Mouse (Mus musculus) midbrain, postnatal 0 days (tissue): ENCODE results near the gene Gm37419. TPM values are rescaled to one million over a fixed set of nuclear protein-coding genes. Genes with fewer than 3 reads are reported as not detected.

Source experiments
- ATAC-seq: fragments of 200-750 bp; cut with Nextera tagmentation; 2 replicates; pipeline ENCODE4 v1.8.0; 2017; ENCODE audit warnings: moderate number of reproducible peaks, mild to moderate bottlenecking, moderate TSS enrichment, moderate library complexity; ENCODE audit not compliant: low FRiP score
- DNase-seq: peaks from one replicate; pipeline ENCODE4 v3.0.0-alpha.2; 2015; ENCODE audit warnings: low spot score
- H3K27ac ChIP-seq: fragments of 300-500 bp; sonication (generic); 2 replicates; pipeline ENCODE4 v1.5.1; 2014; ENCODE audit warnings: low read depth, mild to moderate bottlenecking, low read length, mixed read lengths
- H3K27me3 ChIP-seq: fragments of 300-500 bp; sonication (generic); 2 replicates; pipeline ENCODE4 v1.6.1; 2014; ENCODE audit warnings: low read length, control low read depth, mixed read lengths; ENCODE audit not compliant: insufficient read depth
- H3K36me3 ChIP-seq: fragments of 300-500 bp; sonication (generic); 2 replicates; pipeline ENCODE4 v1.6.1; 2014; ENCODE audit warnings: low read length, control low read depth, mixed read lengths; ENCODE audit not compliant: insufficient read depth
- H3K4me1 ChIP-seq: fragments of 300-500 bp; sonication (generic); 2 replicates; pipeline ENCODE4 v1.6.1; 2014; ENCODE audit warnings: mild to moderate bottlenecking, control low read depth, antibody characterized with exemption, low read length, mixed read lengths; ENCODE audit not compliant: insufficient read depth
- H3K4me2 ChIP-seq: fragments of 300-500 bp; sonication (generic); 2 replicates; pipeline ENCODE4 v1.6.1; 2014; ENCODE audit warnings: low read depth, mild to moderate bottlenecking, low read length, mixed read lengths; ENCODE audit not compliant: poor library complexity, severe bottlenecking
- H3K4me3 ChIP-seq: fragments of 300-500 bp; sonication (generic); 2 replicates; pipeline ENCODE4 v1.5.1; 2014; ENCODE audit warnings: low read depth, mild to moderate bottlenecking, low read length, moderate library complexity
- H3K9ac ChIP-seq: fragments of 300-500 bp; sonication (generic); replicated peaks from 2 replicates; pipeline ENCODE4 v1.6.1; 2014; ENCODE audit warnings: mild to moderate bottlenecking, low read length, moderate library complexity, mixed read lengths; ENCODE audit not compliant: poor library complexity, severe bottlenecking
- H3K9me3 ChIP-seq: fragments of 300-500 bp; sonication (generic); 2 replicates; pipeline ENCODE4 v1.6.1; 2016; ENCODE audit warnings: low read length, control low read depth
- CTCF ChIP-seq: IDR thresholded peaks from 2 replicates; pipeline ENCODE4 v1.5.1; 2016; ENCODE audit warnings: antibody characterized with exemption, mild to moderate bottlenecking
- WGBS: fragments of 180-500 bp; shearing (Covaris S2); extraction: QIAGEN DNeasy Blood & Tissue Kit; methylation state at CpG from one replicate; pipeline ENCODE4 v1.1.7; 2014; 5-methylcytosine and 5-hydroxymethylcytosine counted together
- polyA plus RNA-seq: library from polyadenylated mRNA; unstranded; fragments of >200 nt; fragmentation: Nextera tagmentation; extraction: Ambion mirVana; gene quantifications from 2 replicates; pipeline ENCODE4 v1.2.1, GENCODE M21; 2015
- total RNA-seq: library from RNA; depleted of rRNA; stranded (reverse); fragments of >200 nt; gene quantifications from 2 replicates; pipeline ENCODE4 v1.2.3, GENCODE M21; 2014

The Gm37419 gene
- total and polyA plus RNA-seq, 2 experiments from 2014 or later = not detected

DNA sequence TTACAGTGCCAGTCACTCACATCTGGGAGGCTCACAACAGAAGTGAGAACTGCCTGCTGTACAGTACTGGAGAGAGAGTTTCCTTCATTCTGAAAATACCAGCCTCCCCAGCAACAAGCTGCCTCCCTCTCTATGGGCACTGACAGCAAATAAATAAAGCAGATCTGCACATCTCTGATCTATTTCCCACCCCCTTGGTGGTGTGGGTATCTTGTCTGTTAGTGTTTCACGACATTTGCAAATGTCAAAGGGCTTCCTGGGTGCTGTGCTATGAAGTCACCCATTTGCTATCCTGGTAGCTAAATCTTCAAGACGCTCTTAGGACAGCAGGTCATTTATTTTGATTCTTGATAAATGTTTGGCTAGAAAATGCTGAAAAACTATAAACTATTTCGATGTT is 8.9 kb downstream of the Gm37419 start:
- H3K27ac ChIP-seq = no peak overlapping the region
- H3K36me3 ChIP-seq = no peaks in the 10 kb centered on the region
- H3K4me2 ChIP-seq = no peak overlapping the region
- H3K27me3 ChIP-seq = no peaks in the 10 kb centered on the region
- no peaks in the 10 kb centered on the region for H3K4me1 ChIP-seq
- no peak overlapping the region for H3K4me3 ChIP-seq
- 89% methylated on average over 3 of the region's 3 CpGs for WGBS
- DNase-seq (no peak), ATAC-seq (no peak)
- TF ChIP-seq CTCF = no peak
- no peak overlapping the region for H3K9ac ChIP-seq
- no peaks in the 10 kb centered on the region for H3K9me3 ChIP-seq

DNA sequence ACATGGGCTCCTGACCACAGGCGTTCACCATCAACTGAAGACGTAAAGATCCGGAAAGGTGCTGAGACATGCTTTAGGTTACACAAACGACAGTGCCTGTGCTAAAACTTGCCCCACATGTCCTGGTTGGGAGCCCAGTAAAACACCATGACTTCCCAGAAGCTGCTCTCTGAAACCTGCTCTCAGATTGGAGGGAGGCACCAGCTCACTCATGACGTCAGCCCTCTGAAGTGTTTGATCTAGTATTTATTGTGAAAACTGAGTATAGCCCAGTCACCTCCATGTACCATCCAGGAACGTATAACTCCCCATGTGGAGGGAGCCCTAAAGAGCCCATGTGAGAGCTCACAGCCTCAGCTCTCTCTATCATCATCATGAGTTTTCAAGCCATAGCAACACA is 9.6 kb downstream of the Gm37419 start:
- Histone ChIP-seq H3K27ac (no peak overlapping the region), H3K4me2 (no peak overlapping the region), H3K4me1 (no peaks in the 10 kb centered on the region), H3K9me3 (no peaks in the 10 kb centered on the region), H3K4me3 (no peak overlapping the region), H3K36me3 (no peaks in the 10 kb centered on the region), H3K9ac (no peak overlapping the region), H3K27me3 (no peaks in the 10 kb centered on the region)
- WGBS = 88% methylated on average over 6 of the region's 6 CpGs
- no peak for TF ChIP-seq CTCF
- DNase-seq (no peak), ATAC-seq (no peak)

DNA sequence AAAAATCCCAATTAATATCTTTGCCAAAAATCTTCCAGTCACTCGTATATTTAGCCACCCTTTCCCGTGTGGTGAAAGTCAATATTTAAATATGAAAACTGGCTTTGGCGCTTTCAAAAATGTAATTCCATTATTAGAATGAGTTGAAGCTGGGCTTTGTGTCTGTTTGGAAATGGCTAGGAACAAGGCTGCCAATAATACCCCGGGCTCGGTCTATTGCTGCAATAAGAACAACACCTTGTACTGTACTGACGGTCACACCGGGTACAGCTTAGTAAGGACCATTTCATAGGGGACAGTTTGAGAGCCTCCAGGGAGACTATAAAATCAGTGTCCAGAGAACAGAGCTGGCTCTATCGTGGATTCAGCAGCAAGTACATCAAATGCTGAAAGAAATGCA is 17.6 kb downstream of the Gm37419 start:
- no peak overlapping the region for H3K27ac ChIP-seq
- H3K9ac ChIP-seq = no peak overlapping the region
- no peak overlapping the region for H3K4me2 ChIP-seq
- no peak overlapping the region for H3K4me3 ChIP-seq
- H3K4me1 ChIP-seq = no peaks in the 10 kb centered on the region
- DNase-seq (no peak), ATAC-seq (no peak)
- H3K27me3 ChIP-seq = no peaks in the 10 kb centered on the region
- no peak for TF ChIP-seq CTCF
- H3K9me3 ChIP-seq = no peaks in the 10 kb centered on the region
- no peaks in the 10 kb centered on the region for H3K36me3 ChIP-seq
- WGBS = 85% methylated on average over 8 of the region's 8 CpGs

DNA sequence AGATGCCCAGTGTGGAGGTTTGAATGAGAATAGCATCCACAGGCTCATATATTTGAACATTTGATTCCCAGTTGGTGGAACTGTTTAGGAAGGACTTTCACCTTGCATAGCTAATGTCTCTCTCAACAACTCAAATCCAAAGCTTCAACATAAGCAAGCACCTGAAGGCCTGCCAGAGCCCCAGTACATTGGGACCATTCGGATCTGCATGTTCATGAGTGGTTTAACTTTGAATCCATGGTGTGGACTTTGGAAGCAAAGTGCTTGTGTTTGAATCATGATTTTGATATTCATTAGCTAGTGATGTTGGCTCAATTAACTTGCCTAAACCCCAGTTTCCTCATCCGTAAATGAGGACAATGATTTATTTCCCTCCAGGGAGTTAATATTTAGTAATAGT is 21.6 kb downstream of the Gm37419 start:
- H3K4me2 ChIP-seq = no peak overlapping the region
- no peak overlapping the region for H3K27ac ChIP-seq
- TF ChIP-seq CTCF = no peak
- H3K9ac ChIP-seq = no peak overlapping the region
- ATAC-seq = no peak
- no peaks in the 10 kb centered on the region for H3K27me3 ChIP-seq
- 96% methylated on average over 2 of the region's 2 CpGs for WGBS
- no peak for DNase-seq
- H3K36me3 ChIP-seq = no peaks in the 10 kb centered on the region
- H3K4me1 ChIP-seq = no peaks in the 10 kb centered on the region
- H3K9me3 ChIP-seq = no peaks in the 10 kb centered on the region
- no peak overlapping the region for H3K4me3 ChIP-seq

DNA sequence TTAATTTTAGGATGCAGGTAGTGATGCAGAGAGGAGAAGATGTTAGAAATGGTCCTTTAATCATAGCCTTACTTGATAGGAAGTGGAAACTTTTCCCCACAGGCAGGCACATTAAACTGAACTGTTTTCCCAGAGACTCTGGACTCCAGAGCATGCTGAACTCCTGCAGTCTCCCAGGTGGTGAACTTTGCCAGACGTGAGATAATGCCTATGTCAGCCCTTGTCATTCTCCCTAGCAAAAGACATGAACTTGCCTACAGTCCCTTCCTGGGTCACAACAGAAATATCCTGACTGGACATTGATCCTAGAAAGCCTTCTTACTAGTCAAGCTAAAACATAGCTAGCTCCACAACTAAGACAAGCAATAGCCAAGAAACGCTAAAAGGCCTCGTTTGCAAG is 23.0 kb downstream of the Gm37419 start:
- no peak for DNase-seq
- 81% methylated on average over 3 of the region's 3 CpGs for WGBS
- no peak for ATAC-seq

DNA sequence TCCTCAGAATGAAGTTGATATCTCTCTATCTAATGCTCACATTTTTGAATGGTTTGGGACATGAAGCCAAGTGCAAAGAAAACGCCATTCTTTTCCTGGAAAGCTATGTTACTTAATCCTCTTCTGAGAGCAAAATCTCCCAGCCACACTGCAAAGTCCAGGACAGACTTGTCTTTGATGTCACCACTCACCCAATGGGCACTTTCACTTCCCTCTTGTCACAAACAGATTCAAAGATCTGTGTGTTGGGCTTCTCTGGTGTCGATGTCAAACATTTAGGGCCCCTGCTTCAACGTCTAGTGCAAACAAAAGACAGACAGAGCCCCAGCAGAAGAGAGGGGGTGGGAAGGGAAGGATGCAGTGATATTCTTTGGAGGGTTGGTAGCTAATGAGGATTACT is 23.8 kb downstream of the Gm37419 start:
- 45% methylated on average over 3 of the region's 3 CpGs for WGBS
- Histone ChIP-seq H3K27ac (no peak overlapping the region), H3K9me3 (no peaks in the 10 kb centered on the region), H3K36me3 (no peaks in the 10 kb centered on the region), H3K4me2 (no peak overlapping the region), H3K9ac (no peak overlapping the region), H3K4me3 (no peak overlapping the region), H3K27me3 (no peaks in the 10 kb centered on the region), H3K4me1 (no peaks in the 10 kb centered on the region)
- TF ChIP-seq CTCF = no peak
- ATAC-seq (no peak), DNase-seq (no peak)

More for the DNA sequence above, 23.0 kb downstream of the Gm37419 start:
- H3K4me2 ChIP-seq = no peak overlapping the region
- no peak overlapping the region for H3K27ac ChIP-seq
- H3K36me3 ChIP-seq = no peaks in the 10 kb centered on the region
- no peaks in the 10 kb centered on the region for H3K27me3 ChIP-seq
- H3K4me1 ChIP-seq = no peaks in the 10 kb centered on the region
- H3K4me3 ChIP-seq = no peak overlapping the region
- H3K9ac ChIP-seq = no peak overlapping the region
- H3K9me3 ChIP-seq = no peaks in the 10 kb centered on the region
- TF ChIP-seq CTCF = no peak
